Mouse (Mus musculus) cerebellum, adult 2 months (tissue): Measurements from ENCODE around the gene Spc24.

Source experiments
- CTCF ChIP-seq: fragments of 200-500 bp; IDR thresholded peaks from 2 replicates; pipeline ENCODE4 v1.5.1; 2011; ENCODE audit warnings: low read depth, mild to moderate bottlenecking, control low read depth, low read length, moderate library complexity, borderline replicate concordance; ENCODE audit not compliant: insufficient read depth
- POLR2A ChIP-seq: fragments of 200-500 bp; IDR thresholded peaks from 2 replicates; pipeline ENCODE4 v1.6.1; 2011; ENCODE audit warnings: low read length, control low read depth, borderline replicate concordance; ENCODE audit not compliant: insufficient read depth

DNA sequence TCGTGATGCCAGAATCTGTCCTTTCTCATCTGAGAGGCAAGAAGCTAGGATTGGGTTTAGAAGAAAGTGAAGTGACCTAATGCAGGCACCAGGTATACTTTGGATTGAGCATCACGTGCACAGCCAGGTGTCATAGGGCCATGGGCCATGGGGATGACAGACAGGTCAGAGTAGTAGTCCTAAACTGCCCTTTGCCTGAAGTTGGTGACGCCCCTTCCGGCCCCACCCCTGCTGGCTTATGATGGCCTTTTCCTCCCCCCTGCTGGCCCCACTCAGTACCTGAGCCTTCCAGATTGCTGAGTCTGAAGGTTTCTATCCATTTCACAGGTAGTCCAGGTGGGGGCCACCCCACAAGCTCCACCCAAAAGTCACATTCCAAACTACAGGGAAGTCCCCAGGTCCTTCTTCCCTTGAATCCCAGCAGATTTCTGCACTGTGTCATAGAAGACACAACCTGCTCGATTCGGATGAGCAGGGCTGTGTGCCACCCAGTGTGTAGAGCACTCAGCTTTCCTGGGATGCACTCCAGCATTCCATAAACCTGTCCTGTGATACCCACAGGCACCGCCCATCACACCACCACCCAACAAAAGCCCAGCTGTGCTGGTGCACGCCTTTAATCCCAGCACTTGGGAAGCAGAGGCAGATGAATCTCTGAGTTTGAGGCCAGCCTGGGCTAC is 53.4 kb downstream of the Spc24 start:
- TF ChIP-seq CTCF (no peak), POLR2A (no peak)
